Mouse (Mus musculus) forebrain, embryonic 14.5 days (tissue): Measurements from ENCODE around the gene Nos1ap. TPM values are rescaled to one million over a fixed set of nuclear protein-coding genes. Genes with fewer than 3 reads are reported as not detected.

ENCODE experiments used
- ATAC-seq: fragments of 200-750 bp; cut with Nextera tagmentation; 2 replicates; pipeline ENCODE4 v1.8.0; 2017; ENCODE audit warnings: mild to moderate bottlenecking, moderate library complexity
- DNase-seq: peaks from one replicate; pipeline ENCODE4 v3.0.0-alpha.2; 2015; ENCODE audit warnings: low spot score
- H3K27ac ChIP-seq: fragments of 300-500 bp; sonication (generic); 2 replicates; pipeline ENCODE4 v1.5.1; 2014; ENCODE audit warnings: low read depth, mild to moderate bottlenecking, control low read depth, low read length, moderate library complexity
- H3K27me3 ChIP-seq: fragments of 300-500 bp; sonication (generic); replicated peaks from 2 replicates; pipeline ENCODE4 v1.6.1; 2014; ENCODE audit warnings: low read length, control low read depth, mixed read lengths; ENCODE audit not compliant: control insufficient read depth, insufficient read depth
- H3K36me3 ChIP-seq: fragments of 300-500 bp; sonication (generic); 2 replicates; pipeline ENCODE4 v1.6.1; 2014; ENCODE audit warnings: low read length, control low read depth; ENCODE audit not compliant: control insufficient read depth, insufficient read depth
- H3K4me1 ChIP-seq: fragments of 300-500 bp; sonication (generic); 2 replicates; pipeline ENCODE4 v1.6.1; 2014; ENCODE audit warnings: antibody characterized with exemption, low read length, control low read depth; ENCODE audit not compliant: control insufficient read depth, insufficient read depth
- H3K4me2 ChIP-seq: fragments of 300-500 bp; sonication (generic); 2 replicates; pipeline ENCODE4 v1.6.1; 2014; ENCODE audit warnings: mild to moderate bottlenecking, control low read depth, low read length
- H3K4me3 ChIP-seq: fragments of 300-500 bp; sonication (generic); 2 replicates; pipeline ENCODE4 v1.5.1; 2014; ENCODE audit warnings: low read depth, low read length, control low read depth
- H3K9ac ChIP-seq: fragments of 300-500 bp; sonication (generic); 2 replicates; pipeline ENCODE4 v1.6.1; 2014; ENCODE audit warnings: mild to moderate bottlenecking, low read length, control low read depth, moderate library complexity
- H3K9me3 ChIP-seq: fragments of 300-500 bp; sonication (generic); replicated peaks from 2 replicates; pipeline ENCODE4 v1.6.1; 2016; ENCODE audit warnings: low read length, control low read depth, mixed read lengths; ENCODE audit not compliant: control insufficient read depth
- WGBS: fragments of 180-500 bp; shearing (Covaris S2); extraction: QIAGEN DNeasy Blood & Tissue Kit; methylation state at CpG from one replicate; pipeline ENCODE4 v1.1.7; 2014; 5-methylcytosine and 5-hydroxymethylcytosine counted together
- polyA plus RNA-seq: library from polyadenylated mRNA; unstranded; fragments of >200 nt; fragmentation: Nextera tagmentation; extraction: Ambion mirVana; gene quantifications from 2 replicates; pipeline ENCODE4 v1.2.1, GENCODE M21; 2014

Nos1ap gene
- polyA plus RNA-seq, 1 experiment from 2014 or later: 8.4 TPM

GRCm38 (mm10) chr1:170506309-170506708, 83.4 kb downstream of the Nos1ap start:
- Histone ChIP-seq H3K36me3 (no peaks in the 10 kb centered on the region), H3K27ac (no peak overlapping the region), H3K4me3 (no peak overlapping the region), H3K9me3 (no peaks in the 10 kb centered on the region), H3K4me2 (no peak overlapping the region), H3K27me3 (no peaks in the 10 kb centered on the region), H3K4me1 (peaks cover 22% of the 10 kb centered on the region), H3K9ac (no peak overlapping the region)
- 70% methylated on average over 6 of the region's 6 CpGs for WGBS
- DNase-seq (no peak), ATAC-seq (no peak)

- H3K4me2 ChIP-seq: no peak overlapping the region
- H3K4me3 ChIP-seq: no peak overlapping the region
- H3K27me3 ChIP-seq: no peaks in the 10 kb centered on the region
- WGBS: 86% methylated on average over 3 of the region's 3 CpGs
- DNase-seq (no peak), ATAC-seq (no peak)
- H3K36me3 ChIP-seq: no peaks in the 10 kb centered on the region
- H3K9me3 ChIP-seq: no peaks in the 10 kb centered on the region
- H3K4me1 ChIP-seq: peaks cover 19% of the 10 kb centered on the region
- no peak overlapping the region for H3K9ac ChIP-seq
- H3K27ac ChIP-seq: no peak overlapping the region
These were observed 84.6 kb downstream of the Nos1ap start for GRCm38 (mm10) chr1:170505107-170505506.

- DNase-seq (peak; percentile 43), ATAC-seq (no peak)
- Histone ChIP-seq H3K27me3 (no peaks in the 10 kb centered on the region), H3K27ac (no peak overlapping the region), H3K4me3 (no peak overlapping the region), H3K4me2 (no peak overlapping the region), H3K9ac (no peak overlapping the region), H3K4me1 (peaks cover 19% of the 10 kb centered on the region), H3K9me3 (no peaks in the 10 kb centered on the region), H3K36me3 (no peaks in the 10 kb centered on the region)
- WGBS: 76% methylated on average over 4 of the region's 4 CpGs
These were observed 85.3 kb downstream of the Nos1ap start for GRCm38 (mm10) chr1:170504378-170504777.

- H3K9ac ChIP-seq: no peak overlapping the region
- 0 out of 2 replicates have a peak overlapping the region, but pooled peaks have one; percentile 17 for H3K27ac ChIP-seq
- H3K36me3 ChIP-seq: no peaks in the 10 kb centered on the region
- no peaks in the 10 kb centered on the region for H3K9me3 ChIP-seq
- H3K4me3 ChIP-seq: no peak overlapping the region
- peaks cover 19% of the 10 kb centered on the region for H3K4me1 ChIP-seq
- WGBS: 16% methylated on average over 4 of the region's 4 CpGs
- DNase-seq: no peak
- ATAC-seq: peak; percentile 14; the same call in 1 of the 2 replicates
- no peak overlapping the region for H3K4me2 ChIP-seq
- no peaks in the 10 kb centered on the region for H3K27me3 ChIP-seq
These were observed 86.4 kb downstream of the Nos1ap start for GRCm38 (mm10) chr1:170503277-170503739.

- peak; percentile 46 for DNase-seq
- Histone ChIP-seq H3K9ac (no peak overlapping the region), H3K4me2 (no peak overlapping the region), H3K4me1 (peaks cover 19% of the 10 kb centered on the region), H3K4me3 (no peak overlapping the region), H3K9me3 (no peaks in the 10 kb centered on the region), H3K36me3 (no peaks in the 10 kb centered on the region), H3K27me3 (no peaks in the 10 kb centered on the region), H3K27ac (0 out of 2 replicates have a peak overlapping the region, but pooled peaks have one; percentile 6)
- ATAC-seq: peak; percentile 51
- WGBS: 24% methylated on average over 11 of the region's 11 CpGs
These were observed 87.0 kb downstream of the Nos1ap start for GRCm38 (mm10) chr1:170502491-170503276.

- WGBS: 97% methylated on average over 1 of the region's 1 CpGs
- ATAC-seq: no peak
These were observed 87.7 kb downstream of the Nos1ap start for GRCm38 (mm10) chr1:170501970-170502369.

GRCm38 (mm10) chr1:170501556-170501955, 88.1 kb downstream of the Nos1ap start:
- no peaks in the 10 kb centered on the region for H3K36me3 ChIP-seq
- no peaks in the 10 kb centered on the region for H3K27me3 ChIP-seq
- no peak overlapping the region for H3K27ac ChIP-seq
- H3K9me3 ChIP-seq: no peaks in the 10 kb centered on the region
- H3K4me2 ChIP-seq: no peak overlapping the region
- no peak overlapping the region for H3K4me3 ChIP-seq
- H3K9ac ChIP-seq: no peak overlapping the region
- no peak for DNase-seq
- 90% methylated on average over 7 of the region's 7 CpGs for WGBS
- ATAC-seq: no peak
- H3K4me1 ChIP-seq: peaks cover 19% of the 10 kb centered on the region

More at GRCm38 (mm10) chr1:170501970-170502369, 87.7 kb downstream of the Nos1ap start:
- Histone ChIP-seq H3K36me3 (no peaks in the 10 kb centered on the region), H3K4me1 (peaks cover 19% of the 10 kb centered on the region), H3K9ac (no peak overlapping the region), H3K27ac (no peak overlapping the region), H3K27me3 (no peaks in the 10 kb centered on the region), H3K4me2 (no peak overlapping the region), H3K9me3 (no peaks in the 10 kb centered on the region), H3K4me3 (no peak overlapping the region)
- DNase-seq: no peak

GRCm38 (mm10) chr1:170499891-170500290, 89.8 kb downstream of the Nos1ap start:
- no peak overlapping the region for H3K9ac ChIP-seq
- DNase-seq: no peak
- no peaks in the 10 kb centered on the region for H3K36me3 ChIP-seq
- H3K27me3 ChIP-seq: no peaks in the 10 kb centered on the region
- no peak for ATAC-seq
- H3K4me1 ChIP-seq: peaks cover 19% of the 10 kb centered on the region
- no peak overlapping the region for H3K27ac ChIP-seq
- H3K4me2 ChIP-seq: no peak overlapping the region
- no peak overlapping the region for H3K4me3 ChIP-seq
- no peaks in the 10 kb centered on the region for H3K9me3 ChIP-seq
- 60% methylated on average over 6 of the region's 6 CpGs for WGBS

GRCm38 (mm10) chr1:170499466-170499865, 90.2 kb downstream of the Nos1ap start:
- H3K36me3 ChIP-seq: no peaks in the 10 kb centered on the region
- H3K9ac ChIP-seq: no peak overlapping the region
- ATAC-seq: no peak
- 74% methylated on average over 4 of the region's 4 CpGs for WGBS
- H3K4me1 ChIP-seq: peaks cover 17% of the 10 kb centered on the region
- no peak overlapping the region for H3K4me2 ChIP-seq
- DNase-seq: no peak
- H3K27me3 ChIP-seq: no peaks in the 10 kb centered on the region
- no peak overlapping the region for H3K27ac ChIP-seq
- H3K9me3 ChIP-seq: no peaks in the 10 kb centered on the region
- H3K4me3 ChIP-seq: no peak overlapping the region
